Mouse (Mus musculus): ENCODE data around the gene Gm49378. TPM values are rescaled to one million over a fixed set of nuclear protein-coding genes. Genes with fewer than 3 reads are reported as not detected.

Gm49378 gene
- total and polyA plus RNA-seq, 3 experiments, result 2.4 to 7.2 (median 2.9) TPM

- DNase-seq (ENCODE audit: low spot score) (no peak), ATAC-seq (ENCODE audit: extremely low read depth, insufficient number of reproducible peaks, low FRiP score, poor library complexity, severe bottlenecking) (no peak)
- H3K4me1 ChIP-seq (ENCODE audit: insufficient read depth, low read depth, low read length), result peaks cover 80% of the 10 kb centered on the region
- H3K27me3 ChIP-seq (ENCODE audit: insufficient read depth, low read length), result no peaks in the 10 kb centered on the region
- H3K4me3 ChIP-seq (ENCODE audit: low read depth, low read length), result peak overlapping the region; percentile 17; the same call in 1 of the 2 replicates
- no peaks in the 10 kb centered on the region for H3K9me3 ChIP-seq (replicated peaks)
- no peak for TF ChIP-seq TAL1 (conservative IDR thresholded peaks at IDR 0.05; ENCODE audit: low read depth, low read length)
- peaks cover 86% of the 10 kb centered on the region for H3K36me3 ChIP-seq (replicated peaks)
Measured at GRCm38 (mm10) chr14:55605743-55606459, 31.8 kb downstream of the Gm49378 start.

- peak overlapping the region; percentile 71 for H3K4me3 ChIP-seq (ENCODE audit: low read depth, low read length)
- TF ChIP-seq POLR2AphosphoS5 (IDR thresholded peaks at IDR 0.05; ENCODE audit: insufficient replicate concordance, low read depth, low read length) (no peak), GATA1 (IDR thresholded peaks at IDR 0.05; ENCODE audit: borderline replicate concordance, low read length) (no peak), CTCF (IDR thresholded peaks at IDR 0.05; ENCODE audit: low read depth, low read length) (no peak), GATA2 (IDR thresholded peaks at IDR 0.05; ENCODE audit: borderline replicate concordance, low read depth, low read length) (no peak), TAL1 (conservative IDR thresholded peaks at IDR 0.05; ENCODE audit: low read depth, low read length) (no peak)
- H3K36me3 ChIP-seq (replicated peaks), result peaks cover 87% of the 10 kb centered on the region
- ATAC-seq (ENCODE audit: extremely low read depth, insufficient number of reproducible peaks, low FRiP score, poor library complexity, severe bottlenecking) (no peak), DNase-seq (ENCODE audit: low spot score) (no peak)
- H3K4me1 ChIP-seq (ENCODE audit: insufficient read depth, low read depth, low read length), result peaks cover 78% of the 10 kb centered on the region
- H3K27me3 ChIP-seq (ENCODE audit: insufficient read depth, low read length), result no peaks in the 10 kb centered on the region
- no peaks in the 10 kb centered on the region for H3K9me3 ChIP-seq (replicated peaks)
Measured at GRCm38 (mm10) chr14:55604823-55605222, 32.9 kb downstream of the Gm49378 start.

- Histone ChIP-seq H3K36me3 (replicated peaks) (peaks cover 87% of the 10 kb centered on the region), H3K4me1 (ENCODE audit: insufficient read depth, low read depth, low read length) (peaks cover 77% of the 10 kb centered on the region), H3K9me3 (replicated peaks) (no peaks in the 10 kb centered on the region), H3K27me3 (ENCODE audit: insufficient read depth, low read length) (no peaks in the 10 kb centered on the region), H3K4me3 (ENCODE audit: low read depth, low read length) (peak overlapping the region; percentile 71)
- ATAC-seq (ENCODE audit: extremely low read depth, insufficient number of reproducible peaks, low FRiP score, poor library complexity, severe bottlenecking), result peak; percentile 90
- DNase-seq (ENCODE audit: low spot score), result peak; percentile 74
- TF ChIP-seq POLR2AphosphoS5 (IDR thresholded peaks at IDR 0.05; ENCODE audit: insufficient replicate concordance, low read depth, low read length) (no peak), CTCF (IDR thresholded peaks at IDR 0.05; ENCODE audit: low read depth, low read length) (peak; percentile 84), TAL1 (conservative IDR thresholded peaks at IDR 0.05; ENCODE audit: low read depth, low read length) (no peak), GATA2 (IDR thresholded peaks at IDR 0.05; ENCODE audit: borderline replicate concordance, low read depth, low read length) (peak; percentile 95), GATA1 (IDR thresholded peaks at IDR 0.05; ENCODE audit: borderline replicate concordance, low read length) (no peak)
Measured at GRCm38 (mm10) chr14:55603633-55604576, 33.8 kb downstream of the Gm49378 start.

GRCm38 (mm10) chr14:55603271-55603632 is 34.4 kb downstream of the Gm49378 start, which contains the start of gene Irf9:
Irf9 (plus strand) TSS chr14:55603571.
- Histone ChIP-seq H3K4me3 (ENCODE audit: low read depth, low read length) (peak within 1 kb of the TSS; percentile 71), H3K27me3 (ENCODE audit: insufficient read depth, low read length) (no peaks in the 10 kb centered on the region), H3K9me3 (replicated peaks) (no peaks in the 10 kb centered on the region), H3K4me1 (ENCODE audit: insufficient read depth, low read depth, low read length) (peaks cover 71% of the 10 kb centered on the region), H3K36me3 (replicated peaks) (peaks cover 87% of the 10 kb centered on the region)
- DNase-seq (ENCODE audit: low spot score) (no peak), ATAC-seq (ENCODE audit: extremely low read depth, insufficient number of reproducible peaks, low FRiP score, poor library complexity, severe bottlenecking) (no peak)
- TF ChIP-seq POLR2AphosphoS5 (IDR thresholded peaks at IDR 0.05; ENCODE audit: insufficient replicate concordance, low read depth, low read length) (no peak), TAL1 (conservative IDR thresholded peaks at IDR 0.05; ENCODE audit: low read depth, low read length) (no peak), CTCF (IDR thresholded peaks at IDR 0.05; ENCODE audit: low read depth, low read length) (no peak), GATA1 (IDR thresholded peaks at IDR 0.05; ENCODE audit: borderline replicate concordance, low read length) (no peak), GATA2 (IDR thresholded peaks at IDR 0.05; ENCODE audit: borderline replicate concordance, low read depth, low read length) (no peak)

- Histone ChIP-seq H3K36me3 (replicated peaks) (peaks cover 96% of the 10 kb centered on the region), H3K9me3 (replicated peaks) (no peaks in the 10 kb centered on the region), H3K4me1 (ENCODE audit: insufficient read depth, low read depth, low read length) (peaks cover 44% of the 10 kb centered on the region), H3K27me3 (ENCODE audit: insufficient read depth, low read length) (no peaks in the 10 kb centered on the region), H3K4me3 (ENCODE audit: low read depth, low read length) (no peak overlapping the region)
- TF ChIP-seq GATA1 (IDR thresholded peaks at IDR 0.05; ENCODE audit: borderline replicate concordance, low read length) (no peak), POLR2AphosphoS5 (IDR thresholded peaks at IDR 0.05; ENCODE audit: insufficient replicate concordance, low read depth, low read length) (no peak), TAL1 (conservative IDR thresholded peaks at IDR 0.05; ENCODE audit: low read depth, low read length) (no peak), CTCF (IDR thresholded peaks at IDR 0.05; ENCODE audit: low read depth, low read length) (no peak), GATA2 (IDR thresholded peaks at IDR 0.05; ENCODE audit: borderline replicate concordance, low read depth, low read length) (no peak)
- no peak for DNase-seq (ENCODE audit: low spot score)
- no peak for ATAC-seq (ENCODE audit: extremely low read depth, insufficient number of reproducible peaks, low FRiP score, poor library complexity, severe bottlenecking)
Measured at GRCm38 (mm10) chr14:55598521-55599390, 38.9 kb downstream of the Gm49378 start.
